Mouse (Mus musculus): ENCODE results near the gene Cdc34.

- TF ChIP-seq CTCF (IDR thresholded peaks at IDR 0.05; ENCODE audit: borderline replicate concordance, extremely low read depth, insufficient read depth, insufficient read length): no peak
- TF ChIP-seq POLR2A (IDR thresholded peaks at IDR 0.05; ENCODE audit: borderline replicate concordance, extremely low read depth, insufficient read depth, insufficient read length, poor library complexity, severe bottlenecking): no peak
Observed at GRCm38 (mm10) chr10:79709307-79709706, 27.3 kb downstream of the Cdc34 start.

All from brain, embryonic 14.5 days (tissue).